Mouse (Mus musculus) CH12.LX (cell line): ENCODE measurements around the gene Atp9a. TPM values are rescaled to one million over a fixed set of nuclear protein-coding genes. Genes with fewer than 3 reads are reported as not detected.

Experiments used
- DNase-seq: peaks from one replicate; pipeline ENCODE4 v3.0.0-alpha.2; 2013; ENCODE audit errors: extremely low read depth
- H3K27ac ChIP-seq: 2 replicates; pipeline ENCODE4 v1.5.1; 2012; ENCODE audit warnings: low read depth, mild to moderate bottlenecking, control low read depth, moderate library complexity; ENCODE audit not compliant: insufficient read depth
- H3K27me3 ChIP-seq: replicated peaks from 2 replicates; pipeline ENCODE3; 2012; ENCODE audit warnings: inconsistent platforms
- H3K36me3 ChIP-seq, 2 experiments: replicated peaks in 1 of 2; 2 replicates each; pipeline versions ENCODE3 to v1.6.1; 2012; ENCODE audit warnings: inconsistent platforms in 1 of 2, low read length in 1 of 2, mild to moderate bottlenecking in 1 of 2, mixed read lengths in 1 of 2, moderate library complexity in 1 of 2; ENCODE audit not compliant: control insufficient read depth in 1 of 2, insufficient read depth in 1 of 2
- H3K4me1 ChIP-seq, 2 experiments: 2 replicates each; pipeline ENCODE4 v1.6.1; 2012; ENCODE audit warnings: inconsistent platforms in 1 of 2, moderate library complexity in 1 of 2; ENCODE audit not compliant: insufficient read depth in 2 of 2, control insufficient read depth in 1 of 2
- H3K4me2 ChIP-seq: 2 replicates; pipeline ENCODE4 v1.6.1; 2012; ENCODE audit warnings: low read depth, mild to moderate bottlenecking, control low read depth; ENCODE audit not compliant: poor library complexity, insufficient read depth, severe bottlenecking
- H3K4me3 ChIP-seq, 3 experiments: fragments of 150-350 bp in 1 of 3; sonication (generic) in 1 of 3; replicated peaks in 1 of 3; 2 replicates each; pipeline versions ENCODE3 to v1.5.1; 2011 to 2012; ENCODE audit warnings: low read depth in 2 of 3, low read length in 2 of 3, mild to moderate bottlenecking in 2 of 3, moderate library complexity in 2 of 3, control low read depth in 1 of 3, improper control_type of control experiment in 1 of 3, inconsistent platforms in 1 of 3, mixed read lengths in 1 of 3; ENCODE audit not compliant: poor library complexity in 1 of 3
- H3K79me2 ChIP-seq: replicated peaks from 2 replicates; pipeline ENCODE4 v1.6.1; 2012; ENCODE audit warnings: mild to moderate bottlenecking, moderate library complexity; ENCODE audit not compliant: control insufficient read depth, poor library complexity, insufficient read depth, severe bottlenecking; ENCODE audit errors: extremely low read depth
- H3K9ac ChIP-seq: 2 replicates; pipeline ENCODE4 v1.6.1; 2012; ENCODE audit warnings: low read depth, mild to moderate bottlenecking, control low read depth, moderate library complexity; ENCODE audit not compliant: insufficient read depth
- H3K9me3 ChIP-seq: replicated peaks from 2 replicates; pipeline ENCODE3; 2012; ENCODE audit warnings: low read length, inconsistent platforms, mixed read lengths
- BHLHE40 ChIP-seq: IDR thresholded peaks from 2 replicates; pipeline ENCODE4 v1.6.1; 2011; ENCODE audit warnings: mild to moderate bottlenecking, low read depth, low read length, improper control_type of control experiment
- CHD1 ChIP-seq: IDR thresholded peaks from 2 replicates; pipeline ENCODE4 v1.6.1; 2012; ENCODE audit warnings: low read depth, low read length, improper control_type of control experiment, inconsistent platforms
- CHD2 ChIP-seq: IDR thresholded peaks from 2 replicates; pipeline ENCODE4 v1.6.1; 2011; ENCODE audit warnings: low read length, improper control_type of control experiment
- CTCF ChIP-seq, 2 experiments: IDR thresholded peaks in 1 of 2; conservative IDR thresholded peaks in 1 of 2; 2 replicates each; pipeline ENCODE4 v1.5.1; 2011 to 2012; ENCODE audit warnings: low read depth in 2 of 2, low read length in 2 of 2, improper control_type of control experiment in 1 of 2, inconsistent platforms in 1 of 2, mild to moderate bottlenecking in 1 of 2, moderate library complexity in 1 of 2
- E2F4 ChIP-seq: IDR thresholded peaks from 2 replicates; pipeline ENCODE4 v1.6.1; 2011; ENCODE audit warnings: low read depth, low read length, improper control_type of control experiment; ENCODE audit not compliant: insufficient replicate concordance
- ELF1 ChIP-seq: IDR thresholded peaks from 2 replicates; pipeline ENCODE4 v1.6.1; 2014; ENCODE audit warnings: low read depth, mild to moderate bottlenecking, inconsistent platforms, low read length, improper control_type of control experiment
- ETS1 ChIP-seq: conservative IDR thresholded peaks from 2 replicates; pipeline ENCODE4 v1.6.1; 2012; ENCODE audit warnings: low read depth, mild to moderate bottlenecking, inconsistent platforms, low read length, improper control_type of control experiment, moderate library complexity
- GABPA ChIP-seq: IDR thresholded peaks from 2 replicates; pipeline ENCODE4 v1.6.1; 2012; ENCODE audit warnings: low read depth, low read length, improper control_type of control experiment, inconsistent platforms; ENCODE audit not compliant: insufficient replicate concordance
- HCFC1 ChIP-seq: IDR thresholded peaks from 2 replicates; pipeline ENCODE4 v1.6.1; 2012; ENCODE audit warnings: low read depth, mild to moderate bottlenecking, inconsistent platforms, low read length, improper control_type of control experiment
- IRF4 ChIP-seq: IDR thresholded peaks from 2 replicates; pipeline ENCODE4 v1.6.1; 2014; ENCODE audit warnings: low read depth, mild to moderate bottlenecking, inconsistent platforms, low read length, improper control_type of control experiment
- JUN ChIP-seq: IDR thresholded peaks from 2 replicates; pipeline ENCODE4 v1.6.1; 2011; ENCODE audit warnings: low read depth, mild to moderate bottlenecking, low read length, improper control_type of control experiment, moderate library complexity; ENCODE audit not compliant: insufficient read depth
- JUND ChIP-seq: conservative IDR thresholded peaks from 2 replicates; pipeline ENCODE4 v1.6.1; 2011; ENCODE audit warnings: low read depth, low read length, improper control_type of control experiment
- KAT2A ChIP-seq: IDR thresholded peaks from 2 replicates; pipeline ENCODE4 v1.6.1; 2012; ENCODE audit warnings: low read length, improper control_type of control experiment, inconsistent platforms; ENCODE audit not compliant: insufficient replicate concordance
- MAFK ChIP-seq: IDR thresholded peaks from 2 replicates; pipeline ENCODE4 v1.6.1; 2011; ENCODE audit warnings: low read length, improper control_type of control experiment; ENCODE audit not compliant: insufficient replicate concordance
- MAX ChIP-seq: IDR thresholded peaks from 2 replicates; pipeline ENCODE4 v1.6.1; 2011; ENCODE audit warnings: low read length, improper control_type of control experiment
- MAZ ChIP-seq: IDR thresholded peaks from 2 replicates; pipeline ENCODE4 v1.6.1; 2012; ENCODE audit warnings: low read depth, mild to moderate bottlenecking, inconsistent platforms, low read length, improper control_type of control experiment, moderate library complexity
- MEF2A ChIP-seq: IDR thresholded peaks from 2 replicates; pipeline ENCODE4 v1.6.1; 2014; ENCODE audit warnings: low read depth, mild to moderate bottlenecking, inconsistent platforms, low read length, improper control_type of control experiment, borderline replicate concordance
- MXI1 ChIP-seq: IDR thresholded peaks from 2 replicates; pipeline ENCODE4 v1.6.1; 2011; ENCODE audit warnings: mild to moderate bottlenecking, low read depth, low read length, improper control_type of control experiment
- NELFE ChIP-seq: IDR thresholded peaks from 2 replicates; pipeline ENCODE4 v1.6.1; 2011; ENCODE audit warnings: low read depth, low read length, improper control_type of control experiment
- NRF1 ChIP-seq: IDR thresholded peaks from 2 replicates; pipeline ENCODE4 v1.6.1; 2014; ENCODE audit warnings: low read depth, mild to moderate bottlenecking, inconsistent platforms, low read length, improper control_type of control experiment, moderate library complexity
- PAX5 ChIP-seq: IDR thresholded peaks from 2 replicates; pipeline ENCODE4 v1.6.1; 2012; ENCODE audit warnings: low read length, inconsistent platforms, mixed read lengths
- POLR2A ChIP-seq: IDR thresholded peaks from 2 replicates; pipeline ENCODE4 v1.6.1; 2011; ENCODE audit warnings: low read depth, mild to moderate bottlenecking, improper control_type of control experiment, low read length
- POLR2AphosphoS2 ChIP-seq: IDR thresholded peaks from 2 replicates; pipeline ENCODE4 v1.6.1; 2011; ENCODE audit warnings: low read depth, low read length, improper control_type of control experiment
- RAD21 ChIP-seq: IDR thresholded peaks from 2 replicates; pipeline ENCODE4 v1.6.1; 2011; ENCODE audit warnings: low read depth, mild to moderate bottlenecking, low read length, improper control_type of control experiment, moderate library complexity
- RCOR1 ChIP-seq: conservative IDR thresholded peaks from 2 replicates; pipeline ENCODE4 v1.6.1; 2012; ENCODE audit warnings: low read depth, mild to moderate bottlenecking, inconsistent platforms, low read length, improper control_type of control experiment
- SIN3A ChIP-seq: IDR thresholded peaks from 2 replicates; pipeline ENCODE4 v1.6.1; 2012; ENCODE audit warnings: low read length, improper control_type of control experiment, inconsistent platforms
- SMC3 ChIP-seq: IDR thresholded peaks from 2 replicates; pipeline ENCODE4 v1.6.1; 2011; ENCODE audit warnings: low read depth, low read length, improper control_type of control experiment
- TBP ChIP-seq: conservative IDR thresholded peaks from 2 replicates; pipeline ENCODE4 v1.6.1; 2011; ENCODE audit warnings: low read depth, low read length, improper control_type of control experiment
- TCF12 ChIP-seq: IDR thresholded peaks from 2 replicates; pipeline ENCODE4 v1.6.1; 2014; ENCODE audit warnings: low read depth, mild to moderate bottlenecking, inconsistent platforms, low read length, improper control_type of control experiment
- UBTF ChIP-seq: IDR thresholded peaks from 2 replicates; pipeline ENCODE4 v1.6.1; 2012; ENCODE audit warnings: low read depth, mild to moderate bottlenecking, inconsistent platforms, low read length, improper control_type of control experiment, moderate library complexity
- USF1 ChIP-seq: IDR thresholded peaks from 2 replicates; pipeline ENCODE4 v1.6.1; 2014; ENCODE audit warnings: low read depth, mild to moderate bottlenecking, inconsistent platforms, low read length, improper control_type of control experiment
- ZC3H11A ChIP-seq: IDR thresholded peaks from 2 replicates; pipeline ENCODE4 v1.6.1; 2012; ENCODE audit warnings: low read depth, mild to moderate bottlenecking, inconsistent platforms, low read length, improper control_type of control experiment
- ZMIZ1 ChIP-seq: IDR thresholded peaks from 2 replicates; pipeline ENCODE4 v1.6.1; 2012; ENCODE audit warnings: low read depth, mild to moderate bottlenecking, inconsistent platforms, low read length, improper control_type of control experiment
- ZNF384 ChIP-seq: IDR thresholded peaks from 2 replicates; pipeline ENCODE4 v1.6.1; 2012; ENCODE audit warnings: low read depth, low read length, improper control_type of control experiment, inconsistent platforms
- dilution Hi-C: fragments of 300-500 bp; cut with MboI; formaldehyde crosslinking; loops from 2 replicates; pipeline ENCODE4 v1.14.3; 2020; ENCODE audit warnings: low sequenced_read_pairs; ENCODE audit not compliant: extremely low pct_unique_long_range_greater_than_20kb, extremely low pct_ligation_motif_present
- in situ Hi-C: fragments of 300-500 bp; cut with MboI; formaldehyde crosslinking; loops from 3 replicates; pipeline ENCODE4 v1.14.3; 2019; ENCODE audit warnings: low sequenced_read_pairs, low pct_ligation_motif_present, low pct_unique_long_range_greater_than_20kb, mixed read lengths
- polyA plus RNA-seq: library from polyadenylated mRNA; unstranded; fragments of >175 nt; gene quantifications from 2 replicates; pipeline ENCODE4 v1.2.1, GENCODE M21; 2012; ENCODE audit warnings: low read depth; ENCODE audit not compliant: insufficient read length
- total RNA-seq, 2 experiments: library from RNA; depleted of rRNA; stranded (reverse); fragments of 300-350 nt in 1 of 2; fragments of >200 nt in 1 of 2; gene quantifications; 2 replicates each; pipeline ENCODE4 v1.2.3; 2012 to 2014

The Atp9a gene
- total and polyA plus RNA-seq, 3 experiments: 18.9 to 43.7 (median 40.1) TPM

DNA sequence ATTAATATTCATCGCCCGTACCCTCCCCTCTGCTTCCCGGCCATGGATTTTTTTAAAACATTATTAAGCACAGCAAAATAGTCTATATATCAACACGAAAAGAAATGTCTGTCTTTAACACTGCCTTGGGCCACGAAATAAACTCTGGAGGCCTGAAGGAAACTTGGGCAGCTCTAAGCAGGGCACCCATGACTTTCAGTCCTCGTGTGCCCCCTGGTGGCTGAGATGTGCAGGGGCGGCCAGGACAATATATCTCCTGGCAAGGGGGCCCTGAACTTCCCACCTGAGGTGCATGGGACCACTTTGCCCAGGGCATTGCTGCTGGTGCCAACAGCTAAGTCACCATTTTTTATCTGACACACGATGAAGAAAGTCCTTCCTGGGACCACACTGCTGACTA is 113.4 kb downstream of the Atp9a start:
- in situ Hi-C loops: no loop called here
- peaks cover 11% of the 10 kb centered on the region for H3K9me3 ChIP-seq

GRCm38 (mm10) chr2:168627829-168628770 is 114.1 kb downstream of the Atp9a start:
- DNase-seq: no peak
- no peak overlapping the region for H3K4me3 ChIP-seq
- no peaks in the 10 kb centered on the region for H3K79me2 ChIP-seq
- H3K27ac ChIP-seq: no peak overlapping the region
- dilution Hi-C loops: no loop called here
- H3K9ac ChIP-seq: no peak overlapping the region
- peaks cover 5% of the 10 kb centered on the region for H3K27me3 ChIP-seq
- TF ChIP-seq MAX (no peak), KAT2A (no peak), POLR2A (no peak)
- H3K4me2 ChIP-seq: no peak overlapping the region
- no peaks in the 10 kb centered on the region for H3K4me1 ChIP-seq
- H3K9me3 ChIP-seq: peaks cover 17% of the 10 kb centered on the region
- in situ Hi-C loops: no loop called here
- H3K36me3 ChIP-seq: no peaks in the 10 kb centered on the region

More for the DNA sequence above, 113.4 kb downstream of the Atp9a start:
- no peak for TF ChIP-seq CHD2
- peak; percentile 55 to 96; a peak in 3 of 4 replicates for TF ChIP-seq CTCF (conservative IDR thresholded peaks at IDR 0.05 in 1 of 2, IDR thresholded peaks at IDR 0.05 in 1 of 2; ENCODE audit: low read depth in 2 of 2, low read length in 2 of 2)
- TF ChIP-seq KAT2A: no peak
- no peak for TF ChIP-seq CHD1
- TF ChIP-seq ZC3H11A: peak; percentile 97
- no peak for TF ChIP-seq RCOR1
- no peak for TF ChIP-seq UBTF
- TF ChIP-seq SMC3: peak; percentile 99
- no peak for TF ChIP-seq NRF1
- peak; percentile 91 for TF ChIP-seq RAD21
- peak; percentile 30; the same call in 1 of the 2 replicates for TF ChIP-seq MAX
- TF ChIP-seq TBP: no peak
- TF ChIP-seq SIN3A: no peak
- TF ChIP-seq TCF12: no peak
- no peak for TF ChIP-seq IRF4
- no peak for TF ChIP-seq JUN
- TF ChIP-seq ZMIZ1: no peak
- TF ChIP-seq HCFC1: no peak
- no peak for TF ChIP-seq ELF1
- TF ChIP-seq MEF2A: no peak
- TF ChIP-seq NELFE: peak; percentile 67; the same call in 1 of the 2 replicates
- TF ChIP-seq POLR2AphosphoS2: no peak
- TF ChIP-seq ETS1: no peak
- TF ChIP-seq MAFK: no peak
- no peak for TF ChIP-seq E2F4
- no peak for TF ChIP-seq GABPA
- no peak for TF ChIP-seq PAX5
- TF ChIP-seq ZNF384: no peak
- TF ChIP-seq BHLHE40: no peak
- peak; percentile 61; the same call in 1 of the 2 replicates for TF ChIP-seq MAZ
- no peak for TF ChIP-seq USF1
- no peak; the same call in 1 of the 2 replicates for TF ChIP-seq JUND
- TF ChIP-seq MXI1: no peak
- no peak for TF ChIP-seq POLR2A
- Histone ChIP-seq H3K4me3 (no peak overlapping the region), H3K4me1 (no peaks in the 10 kb centered on the region), H3K36me3 (peaks cover 0 to 4% of the 10 kb centered on the region in 2 experiments), H3K79me2 (no peaks in the 10 kb centered on the region), H3K27ac (no peak overlapping the region), H3K9ac (no peak overlapping the region), H3K27me3 (peaks cover 10% of the 10 kb centered on the region), H3K4me2 (no peak overlapping the region)
- DNase-seq: peak; percentile 68
- dilution Hi-C loops: no loop called here
